Mouse (Mus musculus) fat pad, adult 2 months (tissue): ENCODE measurements at regions not wholly inside any gene's neighbourhood (a gene's known extent, or its start where the extent isn't known, plus 50 kb on each side); places are given as distances from the start of the nearest gene placed in this dataset.
"Not testable (repeated sequence)": the region's sequence is repeated elsewhere in the genome, so short reads cannot be mapped to it uniquely, and the experiment has no call there.

Experiments
- DNase-seq: peaks from one replicate; pipeline ENCODE4 v3.0.0-alpha.2; 2011; ENCODE audit warnings: low read depth, low spot score; ENCODE audit errors: extremely low read depth

DNA sequence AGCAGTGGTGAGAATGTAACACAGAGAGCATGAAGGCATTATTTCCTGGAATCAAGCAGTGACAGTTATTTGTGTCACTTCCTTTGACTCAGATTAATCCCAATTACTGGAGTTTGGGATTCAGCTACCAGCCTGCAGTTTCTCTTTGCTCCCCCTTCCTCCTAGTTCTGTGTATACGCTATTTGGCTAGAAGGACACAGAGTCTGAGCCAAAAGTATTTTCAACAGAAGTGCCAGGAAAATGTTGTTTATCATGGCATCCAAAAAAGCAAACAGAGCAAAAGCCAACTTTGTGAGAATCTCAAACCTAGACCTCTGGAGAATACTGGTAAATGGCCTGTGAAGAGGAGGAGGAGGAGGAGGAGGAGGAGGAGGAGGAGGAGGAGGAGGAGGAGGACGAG is 600.4 kb downstream of the Crisp4 start:
- no peak for DNase-seq

DNA sequence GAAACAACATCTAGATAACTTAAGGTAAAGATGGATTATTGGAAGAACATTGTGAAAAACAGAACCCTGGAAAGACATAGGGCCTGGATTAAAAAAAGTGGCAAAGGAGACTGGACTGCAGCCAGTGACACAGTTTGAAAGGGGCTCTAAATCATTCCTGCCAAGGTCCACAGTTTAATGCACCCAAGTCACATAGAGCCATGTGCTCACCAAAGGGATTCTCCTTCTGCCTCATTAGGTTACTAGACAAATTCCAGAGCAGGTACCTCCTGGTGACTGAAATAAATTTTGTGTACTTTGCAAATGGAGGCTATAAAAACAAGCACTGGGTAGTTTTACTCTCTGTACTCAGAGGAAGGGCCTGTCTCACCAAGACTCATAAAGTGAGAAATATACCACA is 607.5 kb downstream of the Crisp4 start:
- no peak for DNase-seq

DNA sequence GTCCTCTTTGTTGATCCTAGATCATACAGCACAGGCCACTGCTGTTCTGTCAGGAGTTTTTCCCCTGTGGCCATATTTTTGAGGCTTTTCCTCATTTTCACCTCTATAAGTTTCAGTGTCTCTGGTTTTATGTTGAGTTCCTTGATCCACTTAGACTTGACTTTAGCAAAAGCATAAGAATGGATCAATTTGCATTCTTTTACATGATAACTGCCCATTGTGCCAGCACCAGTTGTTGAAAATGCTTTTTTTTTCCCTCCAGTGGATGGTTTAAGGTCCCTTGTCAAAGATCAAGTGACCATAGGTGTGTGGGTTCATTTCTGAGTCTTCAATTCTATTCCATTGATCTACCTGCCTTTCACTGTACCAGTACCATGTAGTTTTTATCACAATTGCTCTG is 614.4 kb downstream of the Crisp4 start:
- DNase-seq, result not testable (repeated sequence)

DNA sequence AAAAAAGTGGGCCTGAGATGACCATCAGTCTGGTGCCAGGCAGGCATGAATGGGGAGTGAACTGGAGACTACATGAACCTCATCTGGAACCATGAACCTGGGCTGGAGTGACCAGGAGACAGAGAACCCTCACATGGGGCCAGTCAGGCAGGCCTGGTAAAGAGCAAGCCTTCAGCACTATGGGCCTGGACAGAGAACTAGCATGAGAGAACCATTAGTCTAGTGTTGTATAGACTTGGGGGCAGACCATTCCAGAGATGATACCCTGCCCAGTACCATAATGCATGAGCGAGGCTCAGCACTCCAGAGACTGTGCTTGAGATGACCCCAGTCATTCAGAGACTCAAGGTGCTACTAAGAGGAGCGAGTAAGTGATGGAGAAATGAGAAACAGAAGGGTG is 625.6 kb downstream of the Crisp4 start:
- no peak for DNase-seq

DNA sequence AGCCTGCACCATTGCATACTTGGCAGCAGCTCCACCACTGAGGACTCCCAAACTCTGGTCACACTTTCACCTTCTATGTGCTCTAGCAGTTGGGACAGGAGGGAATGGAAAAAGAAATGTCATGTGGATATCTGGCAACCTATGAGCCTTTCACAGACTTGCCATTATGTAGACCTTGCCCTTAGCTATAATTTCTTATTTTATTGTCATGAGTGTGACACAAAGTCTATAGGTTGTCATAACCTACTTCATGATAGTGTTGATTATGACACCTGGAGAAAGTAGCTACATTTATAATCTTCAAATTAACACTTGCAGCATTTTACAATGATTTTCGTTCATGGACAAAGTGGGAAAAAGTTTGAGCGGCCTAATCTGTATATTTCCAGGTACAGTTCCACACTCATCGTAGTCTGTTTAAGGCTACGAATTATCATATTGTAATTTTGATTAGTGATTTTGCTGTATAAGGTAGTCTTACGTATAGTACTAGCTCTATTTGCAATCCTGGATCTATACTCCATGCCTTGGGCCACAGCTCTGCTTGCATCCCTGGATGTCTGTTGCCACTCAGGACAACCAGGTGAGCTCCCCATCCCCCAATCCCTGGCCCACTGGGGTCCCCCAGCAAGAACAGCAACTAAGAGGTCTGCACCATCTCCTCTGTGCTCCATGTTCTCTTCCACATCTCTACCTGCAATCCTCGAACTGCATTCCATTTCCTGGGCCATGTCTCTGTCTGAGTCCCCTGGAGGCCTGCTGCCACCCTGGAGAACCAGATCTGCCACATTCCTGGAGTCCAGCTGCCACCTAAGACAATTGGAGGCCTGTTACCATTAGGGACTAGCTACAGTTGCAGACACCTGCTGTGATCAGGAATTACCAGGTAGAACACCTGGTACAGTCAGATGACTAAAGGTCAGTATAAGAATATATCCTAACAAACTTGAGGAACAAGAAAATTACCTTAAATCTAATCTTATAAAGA is 639.3 kb downstream of the Crisp4 start:
- DNase-seq, result peak; percentile 25

DNA sequence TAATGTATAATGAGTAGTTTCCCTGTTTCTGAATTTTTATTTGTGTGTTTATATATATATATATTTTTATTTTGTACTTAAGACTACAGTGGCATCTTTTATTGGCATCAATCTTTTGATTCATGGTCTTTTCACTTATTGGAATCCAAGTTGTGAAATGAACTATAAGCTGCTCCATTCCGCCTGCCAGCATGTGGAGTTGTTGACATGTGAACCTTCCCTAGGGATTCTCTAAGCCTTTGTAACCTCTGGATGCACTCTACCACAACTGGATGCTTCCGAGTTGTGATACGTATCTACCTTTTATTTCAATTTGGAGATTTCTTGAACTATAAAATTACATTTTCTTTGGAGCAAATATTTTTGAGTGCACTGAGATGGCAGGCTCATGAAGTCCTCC is 652.1 kb downstream of the Crisp4 start:
- DNase-seq, result no peak

DNA sequence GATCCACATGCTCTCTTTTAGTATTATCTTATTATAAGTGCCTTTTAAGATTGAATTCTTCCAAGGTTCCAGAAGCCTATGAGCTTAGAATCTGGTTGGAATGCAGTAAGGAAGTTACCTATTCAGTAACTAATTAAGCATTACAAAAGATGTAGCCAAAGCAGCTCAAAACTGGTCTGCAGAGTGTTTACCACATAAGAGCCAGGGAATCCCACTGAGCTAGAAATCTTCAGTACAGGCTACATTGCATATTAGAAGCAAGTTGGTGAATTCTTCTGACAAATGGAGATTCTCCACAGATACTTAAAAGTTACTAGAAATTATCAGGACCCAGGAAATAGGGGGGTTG is 655.9 kb downstream of the Crisp4 start:
- DNase-seq, result not testable (repeated sequence)

DNA sequence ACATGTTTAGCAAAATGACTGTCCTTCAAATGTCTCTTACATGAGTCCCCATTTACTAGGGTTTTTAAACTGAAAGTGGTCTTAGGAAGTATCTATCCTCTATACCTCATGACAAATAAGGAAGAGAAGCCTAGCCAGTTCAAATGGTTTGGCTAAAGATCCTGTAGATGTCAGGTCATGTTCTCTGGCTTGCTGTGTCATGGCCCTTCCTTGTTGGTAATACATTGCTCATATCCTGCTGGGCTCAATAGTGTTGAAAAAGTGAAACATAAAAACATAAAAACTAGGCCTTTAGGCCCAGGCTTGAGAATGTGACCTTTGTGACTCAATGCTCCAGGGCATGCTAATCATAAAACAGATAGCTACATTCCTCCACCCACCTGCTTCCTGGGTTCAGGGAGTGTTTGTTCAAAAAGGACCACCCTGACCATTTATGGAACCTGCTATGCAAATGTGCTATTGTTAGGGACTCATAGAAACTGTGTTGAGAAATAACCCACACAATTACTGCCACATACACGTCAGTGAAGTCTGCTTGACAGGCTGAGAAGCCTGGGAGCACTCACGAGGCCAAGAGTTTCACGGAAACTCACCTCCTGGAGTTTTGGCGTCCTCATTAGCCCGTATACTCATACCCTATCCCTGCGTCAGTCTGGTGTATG is 656.4 kb downstream of the Crisp4 start:
- not testable (repeated sequence) for DNase-seq

DNA sequence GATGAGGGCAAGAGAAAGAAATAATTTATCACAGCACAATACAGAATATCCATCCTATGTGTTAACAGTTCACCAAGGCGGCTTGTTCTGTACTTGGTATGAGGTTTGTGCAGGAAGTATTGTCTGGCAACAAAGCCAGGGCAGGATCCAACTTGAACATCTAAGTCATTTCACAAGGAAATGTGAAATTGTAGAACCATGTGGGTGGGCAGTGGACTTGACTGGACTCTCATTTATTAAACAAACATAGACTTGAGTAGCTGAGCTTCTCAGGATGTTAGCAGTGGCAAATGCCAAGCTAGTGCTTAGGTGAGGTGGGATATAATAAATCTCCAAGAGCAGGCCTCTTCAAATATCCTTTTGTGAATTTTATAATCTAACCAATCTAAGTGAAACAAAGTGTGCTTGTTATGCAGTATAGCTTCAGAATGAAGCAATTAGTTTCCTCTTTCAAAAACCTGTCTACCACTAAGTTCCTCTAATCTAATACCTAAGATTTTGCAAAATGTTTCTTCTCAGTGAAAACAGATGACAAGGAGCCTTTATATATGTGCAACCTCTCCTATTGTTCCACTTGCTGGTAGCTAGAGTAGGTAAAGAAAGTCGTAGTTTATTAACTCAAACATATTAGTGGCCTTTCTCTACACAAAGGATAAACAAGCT is 694.4 kb downstream of the Crisp4 start:
- peak; percentile 62 for DNase-seq

DNA sequence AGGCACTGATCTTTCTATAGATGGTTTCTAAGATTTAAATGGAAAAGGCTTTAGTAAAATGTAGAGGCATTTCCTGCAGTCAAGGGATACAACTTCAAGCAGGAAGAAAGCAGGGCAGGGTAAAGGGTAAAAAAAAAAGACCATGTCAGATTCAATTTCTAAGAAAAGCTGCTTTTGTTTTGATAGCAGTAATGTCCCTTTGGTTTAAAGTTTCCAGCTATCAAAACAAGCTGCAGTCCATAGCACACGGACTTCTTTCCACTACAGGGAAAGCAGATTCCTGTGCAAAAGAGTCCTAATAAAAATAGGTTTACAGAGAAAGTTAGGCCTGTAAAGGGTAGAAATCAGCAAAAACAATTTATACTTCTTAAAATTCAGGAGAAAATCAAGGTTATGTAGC is 695.0 kb downstream of the Crisp4 start:
- DNase-seq, result no peak

DNA sequence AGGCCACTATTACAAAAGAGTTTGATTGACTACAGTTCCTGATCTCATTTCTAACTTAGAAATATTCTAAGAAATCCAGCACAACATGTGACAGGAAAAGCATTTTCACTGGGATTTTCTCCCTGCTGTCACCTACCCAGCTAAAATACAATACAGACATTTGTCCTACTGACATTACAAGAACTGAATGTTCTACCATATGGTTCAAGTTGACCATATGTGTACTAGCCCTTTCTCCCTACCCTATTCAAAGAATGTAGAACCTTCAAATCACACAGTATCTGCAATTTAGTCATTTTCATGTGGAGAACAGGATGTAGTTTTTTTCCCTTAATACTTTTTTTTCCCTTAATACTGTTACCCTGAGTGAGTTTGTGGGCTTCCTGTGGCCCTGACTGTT is 695.4 kb downstream of the Crisp4 start:
- no peak for DNase-seq

DNA sequence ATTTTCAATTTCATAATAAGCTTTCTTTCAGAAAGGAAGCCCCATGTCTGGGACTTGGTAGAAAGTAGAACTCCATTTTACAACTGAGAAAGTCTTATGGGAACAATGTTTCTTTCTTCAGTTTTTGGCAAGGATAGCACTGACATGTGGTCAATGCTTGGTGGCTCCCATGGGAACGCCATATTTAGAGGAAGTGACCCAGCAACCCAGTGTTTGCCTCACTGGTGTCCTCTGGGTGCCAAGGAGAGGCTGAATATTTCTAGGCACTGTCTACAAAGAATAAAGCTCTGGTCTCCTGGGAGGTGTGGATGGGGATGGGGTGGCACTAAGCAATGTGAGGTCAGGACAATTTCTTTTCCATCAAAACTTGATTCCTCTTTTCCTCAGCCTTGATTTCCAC is 696.4 kb downstream of the Crisp4 start:
- no peak for DNase-seq

DNA sequence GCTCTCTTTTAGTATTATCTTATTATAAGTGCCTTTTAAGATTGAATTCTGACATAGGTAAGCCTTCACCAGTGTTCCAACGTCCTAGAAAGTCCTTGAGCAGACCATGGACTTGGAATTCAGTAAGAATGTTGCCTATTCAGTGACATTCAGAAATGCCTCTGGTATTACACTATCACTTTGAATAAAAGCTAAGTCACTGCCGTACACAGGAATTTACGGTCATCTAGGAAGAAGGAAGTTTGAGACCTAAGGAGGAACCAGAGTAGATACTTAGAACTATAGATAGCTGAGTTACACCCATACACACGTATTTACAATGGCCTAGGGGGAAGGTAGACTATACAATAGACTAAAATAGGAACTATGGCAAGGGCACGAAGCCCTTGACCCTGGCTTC is 711.6 kb downstream of the Crisp4 start:
- DNase-seq, result not testable (repeated sequence)

DNA sequence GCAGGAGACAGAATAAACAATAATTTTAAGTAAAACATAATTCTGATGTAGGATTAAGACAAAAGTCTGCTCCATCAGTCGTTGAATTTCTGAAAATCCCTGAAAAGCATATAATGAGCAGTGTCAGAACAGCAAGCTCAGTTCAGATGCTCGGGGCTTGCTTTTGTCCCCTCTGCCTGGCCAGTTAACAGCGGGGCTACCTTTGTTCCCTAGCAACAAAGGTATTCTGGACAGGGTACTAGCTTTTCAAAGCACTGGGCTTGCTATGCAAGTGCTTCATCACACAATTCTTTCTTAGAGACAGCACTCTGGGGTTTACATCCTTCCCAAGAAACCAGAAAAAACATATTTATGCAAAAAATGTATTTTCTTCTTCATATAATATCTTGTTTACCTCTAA is 729.7 kb downstream of the Crisp4 start:
- no peak for DNase-seq

DNA sequence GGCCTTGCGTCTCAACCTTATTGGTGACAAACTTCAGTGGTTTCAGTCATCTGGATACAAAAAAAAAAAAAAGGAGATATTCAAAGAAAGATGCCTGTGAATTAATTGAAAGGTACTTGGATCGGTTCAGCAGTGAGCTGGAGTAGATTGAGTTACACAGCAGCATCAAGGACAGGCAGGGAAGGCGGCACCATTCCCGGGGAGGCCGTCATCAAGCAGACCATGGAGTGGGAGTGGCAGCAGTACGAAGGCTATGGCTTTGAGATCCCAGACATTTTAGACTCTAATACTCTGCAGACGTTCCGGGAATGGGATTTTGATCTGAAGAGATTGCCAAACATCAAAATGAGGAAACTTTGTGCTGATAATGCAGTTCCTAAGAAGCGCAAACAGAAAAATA is 750.8 kb downstream of the Crisp4 start:
- no peak for DNase-seq

DNA sequence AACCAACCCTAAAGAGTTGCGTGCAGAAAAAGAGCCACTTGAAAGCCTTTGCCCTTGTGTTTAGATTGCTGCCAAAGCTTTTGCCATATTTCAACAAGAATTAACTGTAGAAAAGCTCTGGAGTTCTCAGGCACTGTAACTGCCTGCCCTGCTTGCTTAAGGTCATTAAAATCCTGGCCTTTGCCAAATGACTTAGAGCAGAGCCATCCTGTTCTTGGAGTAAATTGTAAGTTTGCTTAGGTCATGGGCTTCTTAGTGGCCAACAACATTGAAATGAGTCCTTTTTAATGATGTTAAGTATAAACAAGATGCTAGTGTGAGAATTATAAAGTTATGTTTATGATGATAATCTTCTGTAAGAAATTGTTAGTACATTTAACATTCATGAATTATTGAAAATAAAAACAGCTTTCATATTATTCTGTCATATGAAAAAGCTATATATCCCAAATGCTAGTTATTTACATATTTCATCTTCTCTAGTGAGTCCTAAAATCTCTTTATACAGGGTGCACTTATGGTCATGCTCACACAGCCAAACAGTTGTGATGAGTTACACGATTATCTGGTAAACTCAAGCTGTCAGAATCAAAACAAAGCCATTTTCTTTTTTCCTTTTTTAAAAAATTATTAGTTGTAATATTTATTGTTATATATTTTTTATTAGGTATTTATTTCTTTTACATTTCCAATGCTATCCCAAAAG is 753.4 kb downstream of the Crisp4 start:
- DNase-seq, result no peak

DNA sequence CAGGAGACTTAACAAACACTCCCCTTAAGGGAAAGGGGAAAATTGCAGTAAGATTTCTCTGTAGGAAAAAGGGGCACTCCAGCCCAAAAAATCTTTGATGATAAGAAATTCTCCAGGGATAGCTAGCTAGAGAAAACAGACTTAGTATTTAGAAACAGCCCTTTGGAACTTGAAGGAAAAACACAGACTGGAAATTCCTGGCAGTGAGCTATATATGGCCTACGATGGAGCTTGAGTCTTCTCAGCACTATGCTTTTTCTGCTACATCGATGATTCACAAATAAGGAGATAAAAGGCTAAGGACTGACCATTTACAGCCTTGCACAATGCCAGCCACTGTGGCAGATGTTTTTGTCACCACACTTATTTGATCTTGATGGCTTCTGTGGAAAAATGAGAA is 768.1 kb downstream of the Crisp4 start:
- DNase-seq, result no peak

DNA sequence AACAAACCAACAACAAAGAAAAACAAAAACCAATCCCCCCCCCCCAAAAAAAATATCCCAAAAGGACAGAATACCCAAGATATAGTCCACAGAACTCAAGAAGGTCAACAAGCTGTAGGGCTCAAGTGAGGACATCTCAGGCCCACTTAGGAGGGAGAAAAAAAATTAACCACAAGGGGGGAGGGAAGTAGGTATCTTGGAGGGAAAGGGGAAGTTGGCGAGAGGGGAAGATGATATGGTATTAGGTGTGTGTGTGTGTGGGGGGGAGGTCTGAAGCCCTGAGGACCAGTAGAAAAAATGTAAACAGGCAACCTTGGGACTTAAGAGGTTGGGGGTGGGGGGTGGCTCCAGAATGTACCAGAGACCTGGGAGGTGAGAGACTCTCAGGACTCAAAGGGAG is 797.4 kb downstream of the Crisp4 start:
- no peak for DNase-seq

DNA sequence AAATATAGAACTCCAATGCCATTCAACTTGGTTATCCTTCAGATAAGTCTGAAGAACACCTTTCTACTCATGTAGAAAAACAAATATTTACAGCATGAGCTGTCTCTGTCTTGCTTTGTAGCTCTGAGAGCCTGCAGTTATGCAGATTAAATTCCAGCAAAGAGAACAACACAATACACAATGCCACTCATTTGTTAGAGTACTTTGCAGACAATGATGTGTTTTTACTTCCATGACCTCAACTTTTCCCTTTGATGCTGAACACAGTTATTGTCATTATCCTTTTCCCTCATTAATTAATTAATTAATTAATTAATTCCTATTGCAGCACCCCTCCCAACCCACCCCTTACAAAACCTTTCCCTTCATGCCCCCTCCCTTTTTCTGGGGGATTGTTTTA is 807.9 kb downstream of the Crisp4 start:
- no peak for DNase-seq

DNA sequence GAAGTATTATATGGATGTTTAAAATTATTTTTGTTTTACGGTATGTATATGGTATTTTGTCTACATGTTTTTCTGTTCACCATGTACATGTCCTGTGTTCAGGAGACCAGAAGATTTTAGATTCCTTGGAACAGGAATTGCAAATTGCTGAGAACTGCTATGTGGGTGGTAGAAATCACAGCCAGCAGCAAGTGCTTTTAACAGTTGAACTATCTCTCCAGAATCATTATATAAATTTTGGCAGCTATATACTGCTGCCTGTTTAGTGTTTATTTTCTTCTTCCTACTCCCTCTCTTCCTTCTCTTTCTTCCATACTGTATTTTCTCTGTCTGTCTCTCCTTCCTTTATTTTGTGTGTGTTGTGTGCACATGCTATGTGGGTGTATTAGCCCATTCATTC is 834.3 kb downstream of the Crisp4 start:
- DNase-seq, result not testable (repeated sequence)

DNA sequence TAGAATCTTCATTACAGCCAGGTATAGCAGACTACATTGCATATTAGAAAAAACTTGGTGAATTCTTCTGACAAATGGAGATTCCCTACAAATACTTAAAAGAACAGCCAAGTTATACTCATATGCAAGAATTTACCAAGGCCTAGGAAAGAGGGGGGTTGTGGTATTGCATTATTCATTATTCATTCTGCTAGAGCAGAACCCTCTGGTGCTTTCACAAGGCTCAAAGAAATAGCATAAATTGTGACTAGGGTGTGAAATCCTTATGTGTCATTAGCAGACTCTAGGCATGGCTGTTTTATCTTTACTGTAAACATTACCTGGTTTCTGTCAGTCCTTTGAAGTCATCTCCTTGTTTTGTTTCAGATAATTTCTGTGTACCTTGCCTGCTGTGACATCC is 835.8 kb downstream of the Crisp4 start:
- not testable (repeated sequence) for DNase-seq
